Mouse (Mus musculus) brain, adult 2 months (tissue): ENCODE data around the gene Pde4d.

Source experiments
- DNase-seq: peaks from one replicate; pipeline ENCODE4 v3.0.0; 2011; ENCODE audit warnings: low read depth, low spot score

The Pde4d gene

GRCm38 (mm10) chr13:109686906-109687305, 1237.2 kb downstream of the Pde4d start:
- peak; percentile 36 for DNase-seq

DNA sequence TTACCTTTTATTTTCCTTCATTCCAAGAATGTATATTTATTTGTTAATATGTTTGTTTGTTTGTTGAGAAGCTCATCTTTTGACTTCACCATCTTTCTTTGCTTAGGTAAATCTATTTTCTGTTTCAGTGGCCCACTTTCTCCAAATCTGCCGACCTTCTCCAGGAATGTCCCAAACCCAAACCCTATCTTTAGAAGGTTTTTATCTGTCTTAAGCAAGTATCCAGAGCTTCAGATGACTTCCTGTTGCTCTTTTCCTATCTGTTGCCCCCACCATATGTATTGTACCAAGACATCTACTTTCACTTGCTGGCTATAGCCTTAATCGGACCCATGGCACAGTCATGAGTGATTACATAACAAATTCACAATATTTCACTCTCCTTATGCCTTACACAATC, 1238.4 kb downstream of the Pde4d start:
- DNase-seq: no peak

DNA sequence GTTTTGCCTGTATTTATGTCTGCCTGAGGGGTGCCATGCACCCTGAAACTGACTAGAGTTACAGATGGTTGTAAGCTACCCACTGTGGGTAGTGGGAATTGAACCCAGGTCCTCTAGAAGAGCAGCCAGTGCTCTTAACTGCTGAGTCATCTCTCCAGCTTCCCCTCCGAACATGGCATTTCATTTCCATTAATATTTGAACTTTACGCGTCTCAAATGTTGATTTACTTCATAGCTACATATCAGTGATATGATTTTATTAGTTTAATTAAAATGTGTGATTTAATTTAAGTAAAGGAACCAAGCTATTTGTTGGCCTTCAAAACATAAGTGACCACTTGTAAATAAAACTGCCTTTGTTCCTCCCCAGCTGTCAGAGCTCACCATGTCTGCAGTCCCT, 1239.4 kb downstream of the Pde4d start:
- DNase-seq: no peak

DNA sequence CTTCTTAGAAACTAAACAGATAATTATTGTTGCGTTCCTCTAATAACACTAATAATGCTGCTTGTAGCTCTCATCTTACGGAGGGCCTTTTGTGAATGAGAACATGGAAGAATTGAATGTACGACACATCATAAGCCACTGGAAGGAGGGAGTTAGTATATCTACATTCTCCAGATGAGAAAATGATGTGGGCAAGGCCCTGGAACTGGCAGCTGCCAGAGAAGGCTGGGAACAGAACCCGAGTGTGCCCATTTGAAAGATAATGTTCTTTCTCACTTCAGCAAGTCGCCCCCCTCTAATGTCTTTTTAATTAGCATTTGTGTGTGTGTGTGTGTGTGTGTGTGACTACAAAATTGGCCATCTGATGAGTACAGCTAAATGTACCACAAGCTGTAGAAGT, 1240.8 kb downstream of the Pde4d start:
- no peak for DNase-seq

DNA sequence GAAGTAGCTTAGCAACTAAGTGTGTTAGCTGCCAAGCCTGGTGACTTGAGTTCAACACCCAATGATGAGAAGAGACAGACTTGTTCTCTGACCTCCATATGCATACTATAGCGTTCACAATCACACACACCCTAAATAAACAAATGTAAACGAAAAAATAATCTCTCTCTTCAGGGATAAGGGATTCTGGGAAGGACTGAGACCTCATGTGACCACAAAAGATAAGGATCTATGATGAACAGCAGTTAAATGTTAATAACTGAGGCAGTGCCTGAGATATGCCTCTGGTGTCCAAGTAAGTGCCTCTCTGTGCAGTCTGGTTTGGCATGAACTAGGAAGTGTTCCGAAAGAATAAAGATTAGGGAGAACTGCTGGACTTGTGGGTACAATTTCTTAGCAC, 1243.1 kb downstream of the Pde4d start:
- no peak for DNase-seq

DNA sequence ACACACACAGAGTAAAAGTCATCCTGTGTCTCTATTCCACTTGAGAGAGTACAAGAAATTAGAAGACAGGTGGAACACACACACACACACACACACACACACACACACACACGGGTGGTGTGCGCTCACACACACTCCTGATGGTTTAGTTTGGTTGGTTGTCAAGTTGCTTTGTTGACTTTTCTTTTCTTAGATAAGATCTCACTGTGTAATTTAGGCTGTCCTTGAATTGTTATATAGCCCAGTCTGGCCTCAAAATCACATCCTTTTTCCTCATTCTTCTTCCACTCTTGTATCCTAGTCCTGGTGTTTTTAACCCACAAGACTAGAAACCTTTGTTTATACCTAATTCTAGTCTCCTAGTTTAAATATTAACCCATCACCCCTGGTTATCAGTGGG, 1244.0 kb downstream of the Pde4d start:
- DNase-seq: no peak

GRCm38 (mm10) chr13:109694293-109694692, 1244.5 kb downstream of the Pde4d start:
- DNase-seq: peak; percentile 27

DNA sequence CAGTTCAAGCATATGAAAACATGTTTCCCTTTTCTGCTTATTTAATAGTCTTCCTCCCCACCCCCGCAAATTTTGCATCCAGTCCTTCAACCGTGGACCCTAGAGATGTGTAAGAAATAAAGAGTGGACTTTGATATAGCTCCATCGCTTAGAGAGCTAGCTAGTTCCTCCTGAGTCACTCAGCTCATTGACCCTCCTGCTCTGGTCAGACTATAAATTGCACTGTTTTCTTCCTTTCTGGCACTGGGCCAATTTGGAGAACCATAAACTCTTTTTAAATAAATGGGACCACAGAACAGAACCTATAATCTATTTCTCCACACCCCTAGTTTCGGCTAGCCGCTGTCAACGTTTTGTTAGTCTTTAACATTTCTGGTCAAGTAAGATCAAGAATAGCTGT, 1245.3 kb downstream of the Pde4d start:
- no peak for DNase-seq

- DNase-seq: peak; percentile 33
Measured at GRCm38 (mm10) chr13:109706141-109706540, 1256.4 kb downstream of the Pde4d start.

DNA sequence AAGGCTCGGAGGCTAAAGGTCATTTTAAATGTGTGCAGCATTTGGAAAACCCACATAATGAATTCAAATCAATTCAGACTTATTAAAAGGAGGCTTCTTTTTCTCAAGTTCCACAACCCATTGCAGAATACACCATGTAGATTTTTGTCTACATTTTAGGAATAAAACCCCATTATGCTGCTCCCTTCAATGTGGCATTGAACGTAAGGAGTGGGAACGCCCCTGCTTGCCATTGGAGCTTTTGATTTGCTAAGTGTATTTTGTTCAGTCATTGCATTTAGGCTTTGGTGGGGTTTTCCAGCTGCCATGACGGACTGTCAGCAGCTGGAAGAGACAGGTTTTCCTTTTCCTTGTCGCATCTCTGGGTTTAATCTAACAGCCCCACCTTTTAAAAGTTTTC, 1256.8 kb downstream of the Pde4d start:
- no peak for DNase-seq

DNA sequence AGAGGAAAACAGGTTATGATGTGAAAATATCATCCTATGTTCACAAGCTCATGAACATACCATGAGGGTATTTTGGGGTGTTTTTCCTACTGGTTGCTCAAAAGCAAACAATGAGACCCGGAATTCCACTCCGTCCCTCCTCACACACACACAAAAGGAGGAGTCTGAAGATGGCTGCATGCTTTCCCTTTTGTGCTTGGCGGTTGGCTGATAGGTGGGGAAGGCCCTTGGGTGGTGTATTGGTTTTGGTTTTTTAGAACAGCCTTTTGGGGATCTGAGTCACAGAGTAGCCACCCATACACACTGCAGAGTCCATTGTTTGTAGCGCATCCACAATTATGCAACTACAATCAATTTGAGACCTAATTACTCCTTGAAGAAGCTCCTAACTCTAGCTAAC, 1257.4 kb downstream of the Pde4d start:
- no peak for DNase-seq

DNA sequence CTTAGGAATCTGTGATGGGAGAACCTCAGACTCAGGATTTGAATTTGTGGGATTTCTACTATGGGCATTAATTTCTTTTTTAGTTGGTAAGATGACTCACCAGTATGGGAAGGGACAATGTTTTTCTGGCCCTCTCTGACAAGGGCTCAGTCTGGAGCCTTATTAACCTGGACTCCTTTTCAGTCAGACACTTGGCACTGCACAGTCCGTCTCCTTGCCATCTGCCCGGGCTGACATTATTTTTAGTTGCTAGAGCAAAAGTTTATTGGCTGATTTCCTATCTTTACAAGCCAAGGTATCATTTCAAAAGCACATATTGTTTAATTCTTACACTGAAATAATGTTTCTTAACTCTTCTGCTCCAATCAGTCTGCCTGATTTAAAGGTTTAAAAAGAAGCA, 1258.6 kb downstream of the Pde4d start:
- DNase-seq: peak; percentile 74

- DNase-seq: no peak
Measured at GRCm38 (mm10) chr13:109714581-109714980, 1264.8 kb downstream of the Pde4d start.

DNA sequence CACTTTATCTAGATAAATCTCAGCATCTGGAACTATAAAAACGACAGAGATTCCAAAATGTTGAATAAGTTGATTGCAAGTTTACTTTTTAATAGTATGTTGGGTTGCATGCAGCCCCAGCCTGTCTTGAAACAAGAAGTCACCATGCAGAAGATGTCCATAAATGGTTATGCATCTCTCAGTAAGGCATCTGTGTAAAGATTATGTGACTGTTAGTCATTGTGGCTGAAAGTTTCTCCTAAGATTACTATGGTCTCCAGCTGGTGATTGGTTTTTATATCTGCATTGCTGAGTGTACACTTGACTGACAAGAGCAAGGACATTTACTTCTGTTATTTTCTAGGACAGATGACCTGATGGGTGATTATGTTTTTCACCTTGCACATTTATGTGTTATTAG, 1265.6 kb downstream of the Pde4d start:
- DNase-seq: no peak

DNA sequence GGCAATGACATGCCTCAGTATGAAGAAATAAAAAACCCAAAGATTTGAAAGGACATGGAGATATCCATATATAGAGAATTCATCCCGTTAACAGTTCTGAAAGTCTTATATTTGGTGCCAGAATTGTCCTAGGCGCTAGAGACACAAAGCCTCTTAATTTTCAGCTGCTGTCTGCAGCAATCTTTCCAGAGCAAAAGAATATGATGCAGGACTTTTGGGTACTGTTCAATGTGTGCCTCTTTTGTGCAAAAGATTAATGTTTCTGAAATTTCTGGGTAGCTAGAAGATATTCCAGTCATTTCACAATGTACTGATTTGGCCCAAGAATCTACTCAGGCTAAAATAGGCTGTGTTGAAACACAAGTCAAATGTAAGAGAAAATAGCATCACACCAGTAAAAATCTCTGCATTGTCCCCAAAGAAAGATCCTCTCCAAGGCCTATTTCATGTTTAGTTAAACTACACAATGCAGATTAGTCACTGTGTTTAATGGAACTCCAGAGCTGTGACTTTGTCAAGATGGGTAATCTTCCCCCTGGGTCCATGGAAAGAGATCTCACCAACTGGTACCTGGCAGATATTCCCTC, 1270.5 kb downstream of the Pde4d start:
- DNase-seq: peak; percentile 64

- DNase-seq: no peak
Measured at GRCm38 (mm10) chr13:109722237-109723119, 1272.7 kb downstream of the Pde4d start.

GRCm38 (mm10) chr13:109727346-109727745, 1277.6 kb downstream of the Pde4d start:
- DNase-seq: no peak

GRCm38 (mm10) chr13:109729612-109730011, 1279.9 kb downstream of the Pde4d start:
- peak; percentile 70 for DNase-seq

DNA sequence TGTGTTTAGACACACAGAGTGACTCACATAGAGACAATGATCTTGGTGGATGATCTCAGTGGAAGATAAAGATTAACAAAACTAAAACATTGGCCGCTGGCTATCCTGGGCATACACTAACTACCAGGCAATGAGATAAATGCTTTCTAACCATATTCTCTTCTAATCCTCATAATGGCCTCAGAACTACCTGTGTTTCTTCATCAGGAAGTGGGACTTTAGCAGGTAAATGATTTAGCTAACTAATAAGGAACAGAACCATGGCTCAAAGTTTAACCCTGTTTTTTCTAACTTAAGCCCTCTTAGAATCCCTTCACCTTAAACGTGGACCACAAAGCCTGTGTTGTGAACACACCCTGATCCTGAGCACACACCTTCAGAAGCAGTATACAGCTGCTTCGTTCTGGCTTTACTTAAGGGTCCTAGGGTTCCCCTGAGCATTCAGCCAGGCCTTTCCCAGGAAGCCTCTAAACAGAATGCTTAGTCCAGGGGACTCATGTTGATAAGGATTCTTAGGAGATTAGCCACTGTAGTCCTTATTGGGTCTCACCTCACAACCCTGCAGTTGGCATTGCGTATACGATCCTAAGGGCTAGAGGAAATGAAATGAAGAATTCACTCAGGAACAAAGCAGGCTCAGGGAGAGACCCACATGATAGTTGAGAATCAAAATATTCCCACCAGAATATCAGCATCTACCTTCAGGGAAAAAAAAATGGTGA, 1283.1 kb downstream of the Pde4d start:
- no peak for DNase-seq

- DNase-seq: peak; percentile 66
Measured at GRCm38 (mm10) chr13:109736290-109737078, 1286.7 kb downstream of the Pde4d start.

DNA sequence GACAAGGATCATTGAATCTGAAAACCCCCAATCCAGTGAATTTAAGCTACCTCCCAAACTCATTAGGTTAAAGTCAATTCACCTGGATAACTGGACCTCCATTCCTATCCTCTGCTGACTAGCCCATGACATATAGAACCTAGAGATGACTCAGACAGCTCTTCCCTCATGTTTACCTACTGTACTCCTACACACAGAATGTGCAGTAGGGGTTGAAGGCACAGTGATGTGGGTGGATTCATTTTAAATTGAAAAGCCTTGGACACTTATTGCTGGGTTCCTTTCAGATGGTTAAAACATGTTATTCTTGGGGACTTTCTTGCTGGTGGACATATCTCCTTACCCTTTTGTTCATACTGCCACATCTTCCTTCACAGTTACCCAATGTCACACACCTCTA, 1296.7 kb downstream of the Pde4d start:
- peak; percentile 57 for DNase-seq
